Mouse (Mus musculus): ENCODE data around the gene Noxo1. TPM values are rescaled to one million over a fixed set of nuclear protein-coding genes. Genes with fewer than 3 reads are reported as not detected.

Noxo1 gene
- polyA plus RNA-seq (2012; rRNA removed): 0.87 and 0.97 TPM in 2 replicates
- 0.25 and 0.30 TPM in 2 replicates for polyA plus RNA-seq (2014; fragmentation: Nextera tagmentation; extraction: Ambion mirVana)

GRCm38 (mm10) chr17:24696011-24696697 lies at the start of gene Noxo1, which contains the start of gene Gfer:
Noxo1 (plus strand) TSS chr17:24696234.
Gfer (minus strand) TSS chr17:24696156.
- Histone ChIP-seq H3K9me3 (ENCODE audit: control insufficient read depth, low read length) (no peaks in the 10 kb centered on the region), H3K36me3 (replicated peaks; ENCODE audit: control insufficient read depth, insufficient read depth, low read depth) (peaks cover 3% of the 10 kb centered on the region), H3K4me1 (replicated peaks; ENCODE audit: control insufficient read depth in 2 of 2, insufficient read depth in 2 of 2, low read length in 1 of 2) (peaks cover 6 to 8% of the 10 kb centered on the region in 2 experiments), H3K27ac (peak within 1 kb of the TSS; percentile 67), H3K4me2 (ENCODE audit: low read depth) (peak within 1 kb of the TSS; percentile 80), H3K27me3 (ENCODE audit: control insufficient read depth, insufficient read depth, low read length) (peaks cover under 1% of the 10 kb centered on the region), H3K4me3 (ENCODE audit: insufficient read depth in 1 of 2, low read depth in 2 of 2, low read length in 2 of 2) (peak within 1 kb of the TSS; percentile 83 to 96), H3K9ac (replicated peaks) (peak within 1 kb of the TSS; percentile 80)
- DNase-seq (ENCODE audit: low read depth in 3 of 3, low spot score in 3 of 3) (peak; percentile 71 to 76 (median 75)), ATAC-seq (ENCODE audit: insufficient read depth) (peak; percentile 94)
- peak; percentile 14; the same call in 1 of the 2 replicates for TF ChIP-seq CTCF (IDR thresholded peaks at IDR 0.05; ENCODE audit: low read depth)
- no peak for TF ChIP-seq EP300 (IDR thresholded peaks at IDR 0.05; ENCODE audit: low read depth)
- WGBS (ENCODE audit: insufficient replicate concordance): under 1% methylated on average over 76 of the region's 76 CpGs

GRCm38 (mm10) chr17:24646381-24646780 lies 49.7 kb upstream of the Noxo1 start:
- no peak for TF ChIP-seq CTCF (IDR thresholded peaks at IDR 0.05; ENCODE audit: low read depth)
- no peak for DNase-seq (ENCODE audit: low read depth in 3 of 3, low spot score in 3 of 3)

GRCm38 (mm10) chr17:24647493-24647892 lies 48.5 kb upstream of the Noxo1 start:
- ATAC-seq (ENCODE audit: insufficient read depth) (no peak), DNase-seq (ENCODE audit: low read depth in 3 of 3, low spot score in 3 of 3) (no peak)
- peaks cover 33% of the 10 kb centered on the region for H3K27me3 ChIP-seq (ENCODE audit: control insufficient read depth, insufficient read depth, low read length)
- 62% methylated on average over 11 of the region's 11 CpGs for WGBS (ENCODE audit: insufficient replicate concordance)
- H3K9ac ChIP-seq (replicated peaks): no peak overlapping the region
- TF ChIP-seq CTCF (IDR thresholded peaks at IDR 0.05; ENCODE audit: low read depth): no peak
- no peak for TF ChIP-seq EP300 (IDR thresholded peaks at IDR 0.05; ENCODE audit: low read depth)
- no peaks in the 10 kb centered on the region for H3K36me3 ChIP-seq (replicated peaks; ENCODE audit: control insufficient read depth, insufficient read depth, low read depth)
- no peak overlapping the region for H3K4me2 ChIP-seq (ENCODE audit: low read depth)
- peaks cover 0 to 16% of the 10 kb centered on the region in 2 experiments; a peak in 3 of 4 replicates for H3K4me1 ChIP-seq (replicated peaks; ENCODE audit: control insufficient read depth in 2 of 2, insufficient read depth in 2 of 2, low read length in 1 of 2)
- H3K9me3 ChIP-seq (ENCODE audit: control insufficient read depth, low read length): no peaks in the 10 kb centered on the region
- no peak overlapping the region for H3K27ac ChIP-seq
- no peak overlapping the region for H3K4me3 ChIP-seq (ENCODE audit: insufficient read depth in 1 of 2, low read depth in 2 of 2, low read length in 2 of 2)

More at GRCm38 (mm10) chr17:24646381-24646780, 49.7 kb upstream of the Noxo1 start:
- Histone ChIP-seq H3K9ac (replicated peaks) (no peak overlapping the region), H3K36me3 (replicated peaks; ENCODE audit: control insufficient read depth, insufficient read depth, low read depth) (no peaks in the 10 kb centered on the region), H3K4me3 (ENCODE audit: insufficient read depth in 1 of 2, low read depth in 2 of 2, low read length in 2 of 2) (no peak overlapping the region), H3K4me1 (replicated peaks; ENCODE audit: control insufficient read depth in 2 of 2, insufficient read depth in 2 of 2, low read length in 1 of 2) (peaks cover 0 to 16% of the 10 kb centered on the region in 2 experiments; a peak in 3 of 4 replicates), H3K27ac (no peak overlapping the region), H3K9me3 (ENCODE audit: control insufficient read depth, low read length) (no peaks in the 10 kb centered on the region), H3K27me3 (ENCODE audit: control insufficient read depth, insufficient read depth, low read length) (peaks cover 29% of the 10 kb centered on the region), H3K4me2 (ENCODE audit: low read depth) (no peak overlapping the region)
- WGBS (ENCODE audit: insufficient replicate concordance): 59% methylated on average over 4 of the region's 4 CpGs
- ATAC-seq (ENCODE audit: insufficient read depth): no peak

- Histone ChIP-seq H3K27me3 (ENCODE audit: control insufficient read depth, insufficient read depth, low read length) (peaks cover 33% of the 10 kb centered on the region), H3K9ac (replicated peaks) (no peak overlapping the region), H3K4me3 (ENCODE audit: insufficient read depth in 1 of 2, low read depth in 2 of 2, low read length in 2 of 2) (no peak overlapping the region; a peak in 1 of 4 replicates), H3K9me3 (ENCODE audit: control insufficient read depth, low read length) (no peaks in the 10 kb centered on the region), H3K36me3 (replicated peaks; ENCODE audit: control insufficient read depth, insufficient read depth, low read depth) (no peaks in the 10 kb centered on the region), H3K4me1 (replicated peaks; ENCODE audit: control insufficient read depth in 2 of 2, insufficient read depth in 2 of 2, low read length in 1 of 2) (peaks cover 0 to 15% of the 10 kb centered on the region in 2 experiments; a peak in 3 of 4 replicates), H3K27ac (no peak overlapping the region), H3K4me2 (ENCODE audit: low read depth) (peak overlapping the region; percentile 51)
- TF ChIP-seq CTCF (IDR thresholded peaks at IDR 0.05; ENCODE audit: low read depth) (no peak), EP300 (IDR thresholded peaks at IDR 0.05; ENCODE audit: low read depth) (no peak)
- DNase-seq (ENCODE audit: low read depth in 3 of 3, low spot score in 3 of 3): no peak
- ATAC-seq (ENCODE audit: insufficient read depth): no peak
- WGBS (ENCODE audit: insufficient replicate concordance): 65% methylated on average over 10 of the region's 10 CpGs
Measured at GRCm38 (mm10) chr17:24648731-24649377, 47.2 kb upstream of the Noxo1 start.

- TF ChIP-seq CTCF (IDR thresholded peaks at IDR 0.05; ENCODE audit: low read depth): no peak
- TF ChIP-seq EP300 (IDR thresholded peaks at IDR 0.05; ENCODE audit: low read depth): no peak
- H3K9ac ChIP-seq (replicated peaks): no peak overlapping the region; the same call in 1 of the 2 replicates
- ATAC-seq (ENCODE audit: insufficient read depth): 0 out of 2 replicates have a peak, but pooled peaks have one; percentile 6
- DNase-seq (ENCODE audit: low read depth in 3 of 3, low spot score in 3 of 3): no peak
- H3K4me1 ChIP-seq (replicated peaks; ENCODE audit: control insufficient read depth in 2 of 2, insufficient read depth in 2 of 2, low read length in 1 of 2): peaks cover 0 to 12% of the 10 kb centered on the region in 2 experiments; a peak in 3 of 4 replicates
- peak overlapping the region; percentile 51 for H3K4me2 ChIP-seq (ENCODE audit: low read depth)
- H3K27me3 ChIP-seq (ENCODE audit: control insufficient read depth, insufficient read depth, low read length): peaks cover 33% of the 10 kb centered on the region
- H3K9me3 ChIP-seq (ENCODE audit: control insufficient read depth, low read length): no peaks in the 10 kb centered on the region
- no peak overlapping the region for H3K27ac ChIP-seq
- 1% methylated on average over 34 of the region's 35 CpGs for WGBS (ENCODE audit: insufficient replicate concordance)
- H3K36me3 ChIP-seq (replicated peaks; ENCODE audit: control insufficient read depth, insufficient read depth, low read depth): no peaks in the 10 kb centered on the region
- peak overlapping the region; percentile 51 to 62 for H3K4me3 ChIP-seq (ENCODE audit: insufficient read depth in 1 of 2, low read depth in 2 of 2, low read length in 2 of 2)
Measured at GRCm38 (mm10) chr17:24649581-24650069, 46.4 kb upstream of the Noxo1 start.
